Mouse (Mus musculus): ENCODE data around the gene Nr2c2. TPM values are rescaled to one million over a fixed set of nuclear protein-coding genes. Genes with fewer than 3 reads are reported as not detected.

Nr2c2 gene
- polyA plus RNA-seq, 1 experiment from 2014 or later = 14.1 TPM

DNA sequence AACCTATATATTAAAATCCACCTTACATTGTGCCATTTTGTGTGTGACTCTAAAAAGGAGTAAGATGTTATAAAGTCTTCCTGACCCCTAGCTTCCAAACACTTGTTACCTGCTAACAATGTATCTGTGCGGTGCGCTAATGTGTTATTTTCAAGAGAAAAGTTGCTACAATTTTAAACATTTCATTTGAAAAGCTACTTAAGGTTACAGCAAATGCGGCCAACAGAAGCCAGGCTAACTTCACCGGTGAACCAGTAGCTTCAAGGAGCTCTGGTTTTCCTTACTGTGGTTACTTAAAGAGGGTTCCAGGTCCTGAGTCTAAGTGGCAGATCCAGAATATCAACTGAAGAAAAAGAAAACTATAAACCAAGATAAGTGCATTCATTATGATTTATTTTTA is 1.2 kb upstream of the Nr2c2 start:
- DNase-seq (ENCODE audit: low spot score) = no peak
- no peak overlapping the region for H3K4me3 ChIP-seq (replicated peaks; ENCODE audit: low read depth, low read length)
- H3K9me3 ChIP-seq (replicated peaks; ENCODE audit: low read length) = no peaks in the 10 kb centered on the region
- peaks cover 8% of the 10 kb centered on the region for H3K4me1 ChIP-seq (replicated peaks; ENCODE audit: insufficient read depth, low read length)
- no peaks in the 10 kb centered on the region for H3K36me3 ChIP-seq (ENCODE audit: insufficient read depth, low read length)
- no peak for TF ChIP-seq CTCF (IDR thresholded peaks at IDR 0.05; ENCODE audit: low read depth)
- H3K27ac ChIP-seq = no peak overlapping the region
- WGBS = 94% methylated on average over 4 of the region's 4 CpGs
- no peak overlapping the region for H3K9ac ChIP-seq (ENCODE audit: low read depth, low read length)
- no peak for ATAC-seq (replicated peaks; ENCODE audit: low FRiP score, low read depth)
- H3K27me3 ChIP-seq (ENCODE audit: insufficient read depth, low read length) = no peaks in the 10 kb centered on the region
- H3K4me2 ChIP-seq (ENCODE audit: low read length) = no peak overlapping the region

DNA sequence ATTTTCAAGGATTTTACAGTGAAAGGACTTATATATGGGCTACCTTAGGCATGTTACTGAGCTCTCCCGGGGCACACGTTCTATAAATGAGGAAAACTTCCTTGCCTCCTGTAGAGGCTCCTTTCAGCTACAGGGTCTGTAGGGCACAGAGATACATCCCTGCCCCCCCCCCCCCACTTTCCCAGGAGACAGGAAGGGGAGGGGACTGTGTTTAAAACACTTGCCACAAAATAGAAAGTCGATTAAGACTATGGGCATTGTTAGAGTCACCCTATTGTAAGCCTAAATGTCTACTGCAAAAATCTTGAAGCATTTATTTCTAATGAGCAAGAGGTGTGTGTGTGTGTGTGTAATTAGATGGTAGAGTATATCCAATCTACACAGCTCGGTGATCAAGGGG is 693 bp upstream of the Nr2c2 start:
- H3K4me1 ChIP-seq (replicated peaks; ENCODE audit: insufficient read depth, low read length) = peaks cover 8% of the 10 kb centered on the region
- H3K4me3 ChIP-seq (replicated peaks; ENCODE audit: low read depth, low read length) = peak overlapping the region; percentile 98
- H3K27me3 ChIP-seq (ENCODE audit: insufficient read depth, low read length) = no peaks in the 10 kb centered on the region
- DNase-seq (ENCODE audit: low spot score) (no peak), ATAC-seq (replicated peaks; ENCODE audit: low FRiP score, low read depth) (no peak)
- H3K27ac ChIP-seq = peak overlapping the region; percentile 100
- H3K9ac ChIP-seq (ENCODE audit: low read depth, low read length) = peak overlapping the region; percentile 100
- no peak for TF ChIP-seq CTCF (IDR thresholded peaks at IDR 0.05; ENCODE audit: low read depth)
- H3K36me3 ChIP-seq (ENCODE audit: insufficient read depth, low read length) = no peaks in the 10 kb centered on the region
- H3K9me3 ChIP-seq (replicated peaks; ENCODE audit: low read length) = no peaks in the 10 kb centered on the region
- peak overlapping the region; percentile 78 for H3K4me2 ChIP-seq (ENCODE audit: low read length)
- 2% methylated on average over 4 of the region's 4 CpGs for WGBS

DNA sequence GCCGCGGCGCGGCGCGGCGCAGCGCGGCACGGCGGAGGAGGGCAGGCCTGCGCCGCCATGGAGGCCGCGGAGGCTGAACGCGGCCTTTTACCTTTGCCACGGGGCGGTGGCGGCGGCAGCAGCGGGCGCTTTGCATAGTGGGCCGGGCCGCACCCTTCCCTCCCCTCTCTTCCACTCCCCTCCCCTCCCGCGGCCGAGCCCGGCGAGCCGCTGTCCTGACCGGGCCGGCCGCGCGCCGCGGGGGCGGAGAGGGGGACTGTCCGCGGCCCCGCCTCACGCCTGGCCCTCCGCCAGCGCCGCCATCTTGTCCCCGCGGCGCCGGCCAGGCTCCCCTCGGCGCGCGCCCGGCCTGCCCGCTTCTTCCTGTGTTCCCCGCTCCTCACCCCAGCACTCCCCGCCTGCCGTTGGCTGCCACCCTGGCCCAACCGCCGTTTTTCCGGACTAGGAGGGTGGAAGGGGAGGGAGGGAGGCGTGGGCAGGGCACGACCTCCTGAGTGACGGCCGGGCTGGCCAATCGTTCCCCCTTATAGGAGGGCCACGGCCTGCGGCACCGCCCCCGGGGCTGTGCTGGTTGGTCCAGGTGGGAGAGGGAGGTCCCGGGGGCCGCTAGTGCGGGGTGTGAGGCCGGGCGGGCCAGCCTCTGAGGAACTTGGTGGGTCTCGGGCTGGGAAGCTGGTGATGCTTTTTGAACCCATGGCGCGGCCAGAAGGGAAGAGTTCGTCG is 738 bp downstream of the Nr2c2 start:
- WGBS = under 1% methylated on average over 61 of the region's 81 CpGs
- H3K9ac ChIP-seq (ENCODE audit: low read depth, low read length) = peak overlapping the region; percentile 100
- peak overlapping the region; percentile 100 for H3K27ac ChIP-seq
- ATAC-seq (replicated peaks; ENCODE audit: low FRiP score, low read depth) = peak; percentile 98
- TF ChIP-seq CTCF (IDR thresholded peaks at IDR 0.05; ENCODE audit: low read depth) = no peak
- peak overlapping the region; percentile 98 for H3K4me3 ChIP-seq (replicated peaks; ENCODE audit: low read depth, low read length)
- peaks cover 12% of the 10 kb centered on the region for H3K4me1 ChIP-seq (replicated peaks; ENCODE audit: insufficient read depth, low read length)
- H3K27me3 ChIP-seq (ENCODE audit: insufficient read depth, low read length) = no peaks in the 10 kb centered on the region
- H3K36me3 ChIP-seq (ENCODE audit: insufficient read depth, low read length) = no peaks in the 10 kb centered on the region
- H3K4me2 ChIP-seq (ENCODE audit: low read length) = peak overlapping the region; percentile 78
- no peaks in the 10 kb centered on the region for H3K9me3 ChIP-seq (replicated peaks; ENCODE audit: low read length)
- peak; percentile 98 for DNase-seq (ENCODE audit: low spot score)

DNA sequence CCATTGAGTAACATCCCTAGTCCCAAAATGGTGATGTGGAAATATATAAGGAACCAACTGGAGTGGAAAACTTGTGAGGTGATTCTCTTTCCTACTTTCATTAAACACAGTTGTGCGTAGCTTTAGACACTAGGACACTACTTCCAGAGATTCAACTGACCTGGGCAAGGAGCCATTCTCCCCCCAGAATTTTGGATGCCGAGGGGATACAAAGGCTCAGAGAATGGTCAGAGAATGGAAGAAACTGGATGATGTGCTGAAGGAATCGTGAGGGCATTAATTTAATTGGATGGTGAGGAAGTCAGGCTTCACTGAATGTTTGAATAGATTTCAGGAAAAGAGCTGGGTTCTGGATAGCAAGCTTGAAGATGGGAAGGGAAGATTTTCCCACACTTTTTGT is 1.5 kb downstream of the Nr2c2 start:
- Histone ChIP-seq H3K9me3 (replicated peaks; ENCODE audit: low read length) (no peaks in the 10 kb centered on the region), H3K36me3 (ENCODE audit: insufficient read depth, low read length) (no peaks in the 10 kb centered on the region), H3K4me2 (ENCODE audit: low read length) (peak overlapping the region; percentile 74), H3K4me3 (replicated peaks; ENCODE audit: low read depth, low read length) (peak overlapping the region; percentile 98), H3K9ac (ENCODE audit: low read depth, low read length) (peak overlapping the region; percentile 100), H3K27ac (peak overlapping the region; percentile 100), H3K27me3 (ENCODE audit: insufficient read depth, low read length) (no peaks in the 10 kb centered on the region), H3K4me1 (replicated peaks; ENCODE audit: insufficient read depth, low read length) (peaks cover 12% of the 10 kb centered on the region)
- ATAC-seq (replicated peaks; ENCODE audit: low FRiP score, low read depth) = no peak
- 12% methylated on average over 3 of the region's 3 CpGs for WGBS
- DNase-seq (ENCODE audit: low spot score) = no peak
- TF ChIP-seq CTCF (IDR thresholded peaks at IDR 0.05; ENCODE audit: low read depth) = no peak

DNA sequence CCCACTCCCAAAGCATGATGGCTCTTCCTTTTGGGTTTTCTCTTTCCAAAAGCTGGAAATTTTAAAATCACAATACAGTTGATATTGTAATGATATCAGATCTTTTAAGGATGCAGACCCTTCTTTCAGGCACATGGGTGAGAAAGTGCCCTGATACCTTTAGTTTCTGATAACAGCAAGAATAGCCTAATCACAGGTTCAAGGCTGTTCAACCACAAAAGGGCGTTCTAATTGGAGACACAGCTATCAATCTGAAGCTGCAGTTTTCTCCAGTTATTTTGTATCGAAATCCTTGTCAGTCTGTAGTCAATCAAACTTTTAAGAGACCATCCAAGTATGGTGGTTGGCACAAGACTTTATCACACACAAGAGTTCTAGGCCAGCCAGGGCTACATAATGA is 2.7 kb downstream of the Nr2c2 start:
- Histone ChIP-seq H3K36me3 (ENCODE audit: insufficient read depth, low read length) (no peaks in the 10 kb centered on the region), H3K9ac (ENCODE audit: low read depth, low read length) (no peak overlapping the region), H3K4me2 (ENCODE audit: low read length) (no peak overlapping the region), H3K4me3 (replicated peaks; ENCODE audit: low read depth, low read length) (no peak overlapping the region), H3K9me3 (replicated peaks; ENCODE audit: low read length) (no peaks in the 10 kb centered on the region), H3K27ac (no peak overlapping the region), H3K27me3 (ENCODE audit: insufficient read depth, low read length) (no peaks in the 10 kb centered on the region), H3K4me1 (replicated peaks; ENCODE audit: insufficient read depth, low read length) (peaks cover 12% of the 10 kb centered on the region)
- ATAC-seq (replicated peaks; ENCODE audit: low FRiP score, low read depth) (no peak), DNase-seq (ENCODE audit: low spot score) (no peak)
- TF ChIP-seq CTCF (IDR thresholded peaks at IDR 0.05; ENCODE audit: low read depth) = no peak
- WGBS = 88% methylated on average over 2 of the region's 2 CpGs

DNA sequence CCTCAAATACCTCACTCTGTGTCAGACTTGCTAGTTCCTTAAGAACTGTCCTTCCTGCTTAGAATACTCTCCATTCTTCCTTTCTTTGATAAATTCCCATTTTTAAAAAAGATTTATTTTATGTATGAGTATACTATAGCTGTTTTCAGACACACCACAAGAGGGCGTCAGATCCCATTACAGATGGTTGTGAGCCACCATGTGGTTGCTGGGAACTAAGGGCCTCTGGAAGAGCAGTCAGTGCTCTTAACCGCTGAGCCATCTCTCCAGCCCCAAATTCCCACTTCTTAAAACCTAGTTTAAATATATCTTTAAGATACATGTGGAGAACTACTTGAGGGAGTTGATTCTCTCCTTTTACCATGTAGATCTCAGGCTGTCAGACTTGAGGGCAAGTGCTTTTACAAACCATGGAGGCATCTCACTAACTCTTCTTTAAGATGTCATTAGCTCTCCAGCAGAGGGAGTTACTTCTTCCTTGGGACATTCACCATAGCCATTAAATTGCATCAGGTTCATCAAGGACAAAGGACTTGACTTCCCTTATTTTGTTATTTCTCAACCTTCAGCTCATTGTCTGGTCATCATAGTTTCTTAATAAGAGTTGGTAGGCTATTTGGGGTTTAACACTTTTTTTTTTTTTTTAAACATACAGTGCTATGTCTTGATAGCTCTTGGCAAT is 9.6 kb downstream of the Nr2c2 start:
- ATAC-seq (replicated peaks; ENCODE audit: low FRiP score, low read depth) (no peak), DNase-seq (ENCODE audit: low spot score) (no peak)
- Histone ChIP-seq H3K27ac (no peak overlapping the region), H3K4me2 (ENCODE audit: low read length) (no peak overlapping the region), H3K4me3 (replicated peaks; ENCODE audit: low read depth, low read length) (no peak overlapping the region), H3K4me1 (replicated peaks; ENCODE audit: insufficient read depth, low read length) (peaks cover 2% of the 10 kb centered on the region; the same call in 1 of the 2 replicates), H3K9me3 (replicated peaks; ENCODE audit: low read length) (no peaks in the 10 kb centered on the region), H3K36me3 (ENCODE audit: insufficient read depth, low read length) (no peaks in the 10 kb centered on the region), H3K27me3 (ENCODE audit: insufficient read depth, low read length) (no peaks in the 10 kb centered on the region), H3K9ac (ENCODE audit: low read depth, low read length) (no peak overlapping the region)
- TF ChIP-seq CTCF (IDR thresholded peaks at IDR 0.05; ENCODE audit: low read depth) = peak; percentile 28
- WGBS = 81% methylated on average over 2 of the region's 2 CpGs

Measured in kidney, postnatal 0 days (tissue).